Mouse (Mus musculus) B cell, adult 2 months (primary cell): Measurements from ENCODE around the gene Palmd.

Experiments used
- DNase-seq, 2 experiments: peaks; one replicate each; pipeline ENCODE4 v3.0.0; 2022

Palmd gene

GRCm38 (mm10) chr3:116891436-116892205, 77.2 kb downstream of the Palmd start:
- DNase-seq, result no peak

GRCm38 (mm10) chr3:116890576-116890975, 78.2 kb downstream of the Palmd start:
- no peak for DNase-seq

GRCm38 (mm10) chr3:116889358-116889757, 79.4 kb downstream of the Palmd start:
- no peak for DNase-seq

GRCm38 (mm10) chr3:116884941-116885340, 83.8 kb downstream of the Palmd start:
- DNase-seq, result no peak

GRCm38 (mm10) chr3:116882221-116882960, 86.4 kb downstream of the Palmd start:
- no peak for DNase-seq

GRCm38 (mm10) chr3:116870372-116870771, 98.4 kb downstream of the Palmd start:
- DNase-seq, result no peak
